Mouse (Mus musculus) bone marrow, adult 2 months (tissue): Measurements from ENCODE around the gene Sohlh2.

ENCODE experiments used
- CTCF ChIP-seq: fragments of 200-500 bp; IDR thresholded peaks from 2 replicates; pipeline ENCODE4 v1.5.1; 2011; ENCODE audit warnings: low read length, control low read depth; ENCODE audit not compliant: control insufficient read depth, insufficient read depth
- POLR2A ChIP-seq: fragments of 200-500 bp; IDR thresholded peaks from 2 replicates; pipeline ENCODE4 v1.6.1; 2011; ENCODE audit warnings: low read depth, mild to moderate bottlenecking, control low read depth, low read length, borderline replicate concordance; ENCODE audit not compliant: control insufficient read depth

DNA sequence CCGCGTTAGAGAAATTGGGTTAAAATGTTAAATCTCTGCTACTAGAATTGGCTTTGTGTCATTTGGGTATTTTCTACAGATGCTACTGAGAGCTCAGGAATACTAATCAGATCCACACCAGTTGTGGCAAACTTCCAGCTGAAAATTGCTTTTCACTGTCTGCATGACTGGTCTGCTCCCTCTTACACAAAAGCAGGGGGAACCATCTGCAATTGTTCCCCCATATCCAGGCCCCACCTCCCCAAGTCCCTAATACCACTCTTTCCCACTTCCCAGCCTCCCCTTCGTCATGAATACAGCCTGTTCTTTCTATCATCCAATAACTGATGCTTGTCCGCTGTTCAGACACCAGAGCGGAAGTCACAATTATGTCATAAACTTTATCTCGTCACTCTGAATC lies 32.6 kb downstream of the Sohlh2 start:
- no peak for TF ChIP-seq CTCF
- no peak for TF ChIP-seq POLR2A
